Mouse (Mus musculus) neural tube, embryonic 11.5 days (tissue): ENCODE results near the gene Slc7a7. TPM values are rescaled to one million over a fixed set of nuclear protein-coding genes. Genes with fewer than 3 reads are reported as not detected.
A peak's percentile ranks its signal among the peaks of the same experiment; 100 is the strongest.

ENCODE experiments used
- ATAC-seq: fragments of 200-750 bp; cut with Nextera tagmentation; 2 replicates; pipeline ENCODE4 v1.8.0; 2017; ENCODE audit warnings: moderate number of reproducible peaks, mild to moderate bottlenecking, moderate TSS enrichment, moderate library complexity; ENCODE audit not compliant: insufficient read depth, low FRiP score, low TSS enrichment
- DNase-seq: peaks from one replicate; pipeline ENCODE4 v3.0.0-alpha.2; 2015; ENCODE audit warnings: low spot score
- H3K27ac ChIP-seq: fragments of 300-500 bp; sonication (generic); 2 replicates; pipeline ENCODE4 v1.5.1; 2014; ENCODE audit warnings: low read depth, mild to moderate bottlenecking, low read length
- H3K27me3 ChIP-seq: fragments of 300-500 bp; sonication (generic); 2 replicates; pipeline ENCODE4 v1.6.1; 2014; ENCODE audit warnings: mild to moderate bottlenecking, low read length, mixed read lengths; ENCODE audit not compliant: control insufficient read depth, insufficient read depth
- H3K36me3 ChIP-seq: fragments of 300-500 bp; sonication (generic); 2 replicates; pipeline ENCODE4 v1.6.1; 2014; ENCODE audit warnings: mild to moderate bottlenecking, low read length, moderate library complexity, mixed read lengths; ENCODE audit not compliant: control insufficient read depth, insufficient read depth
- H3K4me1 ChIP-seq: fragments of 300-500 bp; sonication (generic); 2 replicates; pipeline ENCODE4 v1.6.1; 2014; ENCODE audit warnings: low read length, mixed read lengths; ENCODE audit not compliant: control insufficient read depth, insufficient read depth
- H3K4me2 ChIP-seq: fragments of 300-500 bp; sonication (generic); 2 replicates; pipeline ENCODE4 v1.6.1; 2014; ENCODE audit warnings: low read depth, mild to moderate bottlenecking, moderate library complexity
- H3K4me3 ChIP-seq: fragments of 300-500 bp; sonication (generic); 2 replicates; pipeline ENCODE4 v1.5.1; 2014; ENCODE audit warnings: low read depth, low read length
- H3K9ac ChIP-seq: fragments of 300-500 bp; sonication (generic); 2 replicates; pipeline ENCODE4 v1.6.1; 2014; ENCODE audit warnings: mild to moderate bottlenecking, low read length
- H3K9me3 ChIP-seq: fragments of 300-500 bp; sonication (generic); 2 replicates; pipeline ENCODE4 v1.6.1; 2016; ENCODE audit warnings: low read length; ENCODE audit not compliant: control insufficient read depth
- WGBS: fragments of 180-500 bp; shearing (Covaris S2); extraction: QIAGEN DNeasy Blood & Tissue Kit; methylation state at CpG from one replicate; pipeline ENCODE4 v1.1.7; 2014; 5-methylcytosine and 5-hydroxymethylcytosine counted together
- polyA plus RNA-seq: library from polyadenylated mRNA; unstranded; fragments of >200 nt; fragmentation: Nextera tagmentation; extraction: Ambion mirVana; gene quantifications from 2 replicates; pipeline ENCODE4 v1.2.1, GENCODE M21; 2014

Gene Slc7a7
- polyA plus RNA-seq: 4.5 and 4.8 TPM in 2 replicates

- Histone ChIP-seq H3K36me3 (no peaks in the 10 kb centered on the region), H3K4me2 (0 out of 2 replicates have a peak within 1 kb of the TSS, but pooled peaks have one; percentile 21), H3K27me3 (0 out of 2 replicates have a peak, but pooled peaks cover 6% of the 10 kb centered on the region), H3K27ac (no peak within 1 kb of the TSS), H3K9me3 (no peaks in the 10 kb centered on the region), H3K9ac (no peak within 1 kb of the TSS), H3K4me1 (peaks cover 2% of the 10 kb centered on the region), H3K4me3 (no peak within 1 kb of the TSS)
- DNase-seq (peak; percentile 40), ATAC-seq (no peak)
- WGBS: 4% methylated on average over 19 of the region's 19 CpGs
Observed at GRCm38 (mm10) chr14:54417623-54418081, at the start of gene Slc7a7. Gene Slc7a7, minus strand, starts transcription at chr14:54417780.

GRCm38 (mm10) chr14:54464293-54465005 is 46.9 kb upstream of the Slc7a7 start:
- DNase-seq (peak; percentile 73), ATAC-seq (peak; percentile 77)
- Histone ChIP-seq H3K9me3 (no peaks in the 10 kb centered on the region), H3K36me3 (peaks cover 8% of the 10 kb centered on the region), H3K27ac (peak overlapping the region; percentile 44), H3K4me2 (peak overlapping the region; percentile 88), H3K4me3 (peak overlapping the region; percentile 74), H3K4me1 (no peaks in the 10 kb centered on the region), H3K27me3 (no peaks in the 10 kb centered on the region), H3K9ac (peak overlapping the region; percentile 77)
- WGBS: 1% methylated on average over 54 of the region's 57 CpGs

GRCm38 (mm10) chr14:54463959-54464292 is 46.3 kb upstream of the Slc7a7 start, which contains the start of gene Lrp10:
Gene Lrp10, plus strand, starts transcription at chr14:54464137.
- Histone ChIP-seq H3K4me2 (peak within 1 kb of the TSS; percentile 88), H3K27ac (peak within 1 kb of the TSS; percentile 44)

GRCm38 (mm10) chr14:54463108-54463958 is 45.8 kb upstream of the Slc7a7 start:
- ATAC-seq (peak; percentile 25; the same call in 1 of the 2 replicates), DNase-seq (no peak)
- Histone ChIP-seq H3K27ac (0 out of 2 replicates have a peak overlapping the region, but pooled peaks have one; percentile 29), H3K4me1 (no peaks in the 10 kb centered on the region), H3K36me3 (peaks cover 2% of the 10 kb centered on the region; the same call in 1 of the 2 replicates), H3K27me3 (no peaks in the 10 kb centered on the region), H3K9me3 (no peaks in the 10 kb centered on the region), H3K9ac (peak overlapping the region; percentile 77), H3K4me3 (peak overlapping the region; percentile 74), H3K4me2 (peak overlapping the region; percentile 88)
- WGBS: 15% methylated on average over 12 of the region's 12 CpGs

More at GRCm38 (mm10) chr14:54463959-54464292, 46.3 kb upstream of the Slc7a7 start, which contains the start of gene Lrp10:
- Histone ChIP-seq H3K9me3 (no peaks in the 10 kb centered on the region), H3K4me1 (no peaks in the 10 kb centered on the region), H3K4me3 (peak within 1 kb of the TSS; percentile 74), H3K36me3 (peaks cover 6% of the 10 kb centered on the region), H3K27me3 (no peaks in the 10 kb centered on the region), H3K9ac (peak within 1 kb of the TSS; percentile 77)
- under 1% methylated on average over 32 of the region's 35 CpGs for WGBS
- ATAC-seq (peak; percentile 93), DNase-seq (peak; percentile 89)

GRCm38 (mm10) chr14:54462146-54462545 is 44.6 kb upstream of the Slc7a7 start:
- H3K27ac ChIP-seq: no peak overlapping the region
- no peak overlapping the region for H3K4me2 ChIP-seq
- no peak overlapping the region for H3K9ac ChIP-seq
- no peak for DNase-seq
- H3K36me3 ChIP-seq: no peaks in the 10 kb centered on the region
- no peaks in the 10 kb centered on the region for H3K9me3 ChIP-seq
- WGBS: 87% methylated on average over 4 of the region's 4 CpGs
- no peaks in the 10 kb centered on the region for H3K27me3 ChIP-seq
- ATAC-seq: no peak
- H3K4me3 ChIP-seq: no peak overlapping the region
- H3K4me1 ChIP-seq: no peaks in the 10 kb centered on the region

GRCm38 (mm10) chr14:54457907-54458569 is 40.5 kb upstream of the Slc7a7 start:
- Histone ChIP-seq H3K4me2 (no peak overlapping the region), H3K4me1 (no peaks in the 10 kb centered on the region), H3K9ac (no peak overlapping the region), H3K9me3 (no peaks in the 10 kb centered on the region), H3K36me3 (no peaks in the 10 kb centered on the region), H3K27ac (no peak overlapping the region), H3K4me3 (no peak overlapping the region), H3K27me3 (no peaks in the 10 kb centered on the region)
- 91% methylated on average over 14 of the region's 14 CpGs for WGBS
- no peak for DNase-seq
- ATAC-seq: no peak

GRCm38 (mm10) chr14:54454669-54455528 is 37.3 kb upstream of the Slc7a7 start:
- no peak overlapping the region for H3K9ac ChIP-seq
- H3K4me3 ChIP-seq: no peak overlapping the region
- H3K9me3 ChIP-seq: no peaks in the 10 kb centered on the region
- DNase-seq: no peak
- H3K27me3 ChIP-seq: no peaks in the 10 kb centered on the region
- no peak overlapping the region for H3K4me2 ChIP-seq
- no peak for ATAC-seq
- no peak overlapping the region for H3K27ac ChIP-seq
- no peaks in the 10 kb centered on the region for H3K4me1 ChIP-seq
- H3K36me3 ChIP-seq: no peaks in the 10 kb centered on the region
- 84% methylated on average over 11 of the region's 11 CpGs for WGBS
